Mouse (Mus musculus) liver, adult 2 months (tissue): ENCODE results near the gene Slc35g1.

Source experiments
- CTCF ChIP-seq: fragments of 200-500 bp; IDR thresholded peaks from 2 replicates; pipeline ENCODE4 v1.5.1; 2011; ENCODE audit warnings: low read depth, low read length, control low read depth
- POLR2A ChIP-seq: fragments of 200-500 bp; IDR thresholded peaks from 2 replicates; pipeline ENCODE4 v1.6.1; 2011; ENCODE audit warnings: low read length, control low read depth; ENCODE audit not compliant: insufficient read depth; ENCODE audit errors: extremely low read depth

DNA sequence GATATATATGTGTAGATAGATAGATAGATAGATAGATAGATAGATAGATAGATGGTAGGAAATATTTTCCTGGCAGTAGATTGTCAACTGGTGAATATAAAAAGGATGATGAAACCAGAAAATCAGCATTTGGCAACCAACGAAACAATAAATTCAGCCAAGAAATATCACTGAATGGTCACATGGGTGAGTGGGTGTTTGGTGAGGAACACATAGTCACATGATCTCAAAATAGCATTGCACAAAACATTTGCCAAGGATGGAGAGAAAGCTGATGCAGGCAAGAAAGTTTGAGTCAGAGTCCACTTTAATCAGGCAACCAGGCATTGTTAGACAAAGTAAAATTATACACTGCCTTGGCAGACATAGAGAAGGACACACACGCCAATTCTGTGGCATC, 37.6 kb downstream of the Slc35g1 start:
- TF ChIP-seq CTCF (no peak), POLR2A (no peak)
